Mouse (Mus musculus) heart, embryonic 14.5 days (tissue): ENCODE data around the gene Mrps5. TPM values are rescaled to one million over a fixed set of nuclear protein-coding genes. Genes with fewer than 3 reads are reported as not detected.
A peak's percentile ranks its signal among the peaks of the same experiment; 100 is the strongest.

Source experiments
- ATAC-seq: fragments of 200-750 bp; cut with Nextera tagmentation; 2 replicates; pipeline ENCODE4 v1.8.0; 2017; ENCODE audit warnings: low read depth, moderate TSS enrichment; ENCODE audit not compliant: insufficient number of reproducible peaks, insufficient read depth, low FRiP score
- H3K27ac ChIP-seq, 2 experiments: fragments of 200-500 bp in 1 of 2; fragments of 300-500 bp in 1 of 2; sonication (generic) in 1 of 2; replicated peaks in 1 of 2; 2 replicates each; pipeline ENCODE4 v1.5.1; 2012 to 2014; ENCODE audit warnings: low read depth in 2 of 2, low read length in 2 of 2, control low read depth in 1 of 2, mild to moderate bottlenecking in 1 of 2, mixed read lengths in 1 of 2; ENCODE audit not compliant: control insufficient read depth in 1 of 2, insufficient read depth in 1 of 2
- H3K27me3 ChIP-seq: fragments of 300-500 bp; sonication (generic); 2 replicates; pipeline ENCODE4 v1.6.1; 2014; ENCODE audit warnings: mild to moderate bottlenecking, low read length, control low read depth; ENCODE audit not compliant: control insufficient read depth, insufficient read depth
- H3K36me3 ChIP-seq: fragments of 300-500 bp; sonication (generic); 2 replicates; pipeline ENCODE4 v1.6.1; 2014; ENCODE audit warnings: mild to moderate bottlenecking, control low read depth, low read length, mixed read lengths; ENCODE audit not compliant: control insufficient read depth, insufficient read depth
- H3K4me1 ChIP-seq, 2 experiments: fragments of 200-500 bp in 1 of 2; fragments of 300-500 bp in 1 of 2; sonication (generic) in 1 of 2; 2 replicates each; pipeline ENCODE4 v1.6.1; 2012 to 2014; ENCODE audit warnings: low read length in 2 of 2, control low read depth in 1 of 2, mixed read lengths in 1 of 2; ENCODE audit not compliant: control insufficient read depth in 2 of 2, insufficient read depth in 2 of 2
- H3K4me2 ChIP-seq: fragments of 300-500 bp; sonication (generic); 2 replicates; pipeline ENCODE4 v1.6.1; 2014; ENCODE audit warnings: mild to moderate bottlenecking, low read length
- H3K4me3 ChIP-seq, 2 experiments: fragments of 200-500 bp in 1 of 2; fragments of 300-500 bp in 1 of 2; sonication (generic) in 1 of 2; 2 replicates each; pipeline ENCODE4 v1.5.1; 2012 to 2014; ENCODE audit warnings: low read length in 2 of 2, mild to moderate bottlenecking in 2 of 2, control low read depth in 1 of 2, low read depth in 1 of 2, moderate library complexity in 1 of 2; ENCODE audit not compliant: control insufficient read depth in 1 of 2, insufficient read depth in 1 of 2
- H3K9ac ChIP-seq: fragments of 300-500 bp; sonication (generic); 2 replicates; pipeline ENCODE4 v1.6.1; 2014; ENCODE audit warnings: mild to moderate bottlenecking, low read length
- H3K9me3 ChIP-seq: fragments of 300-500 bp; sonication (generic); 2 replicates; pipeline ENCODE4 v1.6.1; 2016; ENCODE audit warnings: low read length, control low read depth; ENCODE audit not compliant: control insufficient read depth
- WGBS: fragments of 180-500 bp; shearing (Covaris S2); extraction: QIAGEN DNeasy Blood & Tissue Kit; methylation state at CpG from one replicate; pipeline ENCODE4 v1.1.7; 2014; 5-methylcytosine and 5-hydroxymethylcytosine counted together
- polyA plus RNA-seq: library from polyadenylated mRNA; unstranded; fragments of >200 nt; fragmentation: Nextera tagmentation; extraction: Ambion mirVana; gene quantifications from 2 replicates; pipeline ENCODE4 v1.2.1, GENCODE M21; 2014

Mrps5 gene
- polyA plus RNA-seq, result 122 and 132 TPM in 2 replicates

- H3K4me2 ChIP-seq, result peak within 1 kb of the TSS; percentile 93
- peak within 1 kb of the TSS; percentile 93 for H3K9ac ChIP-seq
Measured at GRCm38 (mm10) chr2:127586694-127587513, at the start of gene Mrps5, which contains the start of gene Zfp661. Gene Mrps5, plus strand, starts transcription at chr2:127587222. Gene Zfp661, minus strand, starts transcription at chr2:127587094.

GRCm38 (mm10) chr2:127537548-127537947, 49.5 kb upstream of the Mrps5 start:
- Histone ChIP-seq H3K27me3 (peaks cover 58% of the 10 kb centered on the region), H3K9me3 (no peaks in the 10 kb centered on the region), H3K4me2 (no peak overlapping the region), H3K36me3 (no peaks in the 10 kb centered on the region), H3K9ac (no peak overlapping the region), H3K27ac (no peak overlapping the region), H3K4me1 (0 out of 4 replicates have a peak, but pooled peaks cover 0 to 3% of the 10 kb centered on the region in 2 experiments), H3K4me3 (no peak overlapping the region)
- no peak for ATAC-seq
- 51% methylated on average over 3 of the region's 3 CpGs for WGBS

More at GRCm38 (mm10) chr2:127586694-127587513, at the start of gene Mrps5, which contains the start of gene Zfp661:
- Histone ChIP-seq H3K27ac (peak within 1 kb of the TSS; percentile 84 to 90), H3K9me3 (no peaks in the 10 kb centered on the region), H3K4me3 (peak within 1 kb of the TSS; percentile 90 to 94), H3K36me3 (peaks cover 11% of the 10 kb centered on the region), H3K27me3 (no peaks in the 10 kb centered on the region), H3K4me1 (peaks cover 5 to 17% of the 10 kb centered on the region in 2 experiments; a peak in 3 of 4 replicates)
- whole genome bisulfite sequencing, result 6% methylated on average over 39 of the region's 39 CpGs
- ATAC-seq, result peak; percentile 76

- Histone ChIP-seq H3K9me3 (no peaks in the 10 kb centered on the region), H3K27ac (no peak overlapping the region), H3K4me1 (0 out of 4 replicates have a peak, but pooled peaks cover 0 to 3% of the 10 kb centered on the region in 2 experiments), H3K36me3 (no peaks in the 10 kb centered on the region), H3K9ac (no peak overlapping the region), H3K4me3 (no peak overlapping the region), H3K4me2 (no peak overlapping the region), H3K27me3 (peaks cover 74% of the 10 kb centered on the region)
- 24% methylated on average over 4 of the region's 4 CpGs for WGBS
- ATAC-seq, result no peak
Measured at GRCm38 (mm10) chr2:127539494-127539893, 47.5 kb upstream of the Mrps5 start.

- Histone ChIP-seq H3K4me2 (peak within 1 kb of the TSS; percentile 41), H3K4me3 (no peak within 1 kb of the TSS), H3K9ac (no peak within 1 kb of the TSS), H3K36me3 (no peaks in the 10 kb centered on the region), H3K4me1 (0 out of 4 replicates have a peak, but pooled peaks cover 0 to 3% of the 10 kb centered on the region in 2 experiments), H3K27ac (no peak within 1 kb of the TSS), H3K9me3 (no peaks in the 10 kb centered on the region), H3K27me3 (peaks cover 80% of the 10 kb centered on the region)
- WGBS, result 4% methylated on average over 29 of the region's 29 CpGs
- no peak for ATAC-seq
Measured at GRCm38 (mm10) chr2:127541185-127541584, 45.8 kb upstream of the Mrps5 start, which contains the start of gene Prom2. Gene Prom2, minus strand, starts transcription at chr2:127541467.

- Histone ChIP-seq H3K4me1 (0 out of 4 replicates have a peak, but pooled peaks cover 0 to 3% of the 10 kb centered on the region in 2 experiments), H3K27ac (no peak overlapping the region), H3K4me2 (no peak overlapping the region), H3K4me3 (no peak overlapping the region), H3K27me3 (peaks cover 80% of the 10 kb centered on the region), H3K36me3 (no peaks in the 10 kb centered on the region), H3K9me3 (no peaks in the 10 kb centered on the region), H3K9ac (no peak overlapping the region)
- ATAC-seq, result no peak
- 84% methylated on average over 2 of the region's 2 CpGs for WGBS
Measured at GRCm38 (mm10) chr2:127541697-127542096, 45.3 kb upstream of the Mrps5 start.

GRCm38 (mm10) chr2:127548342-127549074, 38.5 kb upstream of the Mrps5 start:
- no peak for ATAC-seq
- H3K9me3 ChIP-seq, result no peaks in the 10 kb centered on the region
- 63% methylated on average over 5 of the region's 5 CpGs for WGBS
- no peaks in the 10 kb centered on the region for H3K36me3 ChIP-seq
- no peak overlapping the region for H3K9ac ChIP-seq
- H3K4me2 ChIP-seq, result no peak overlapping the region
- peaks cover 20% of the 10 kb centered on the region for H3K27me3 ChIP-seq
- H3K4me1 ChIP-seq, result no peaks in the 10 kb centered on the region
- no peak overlapping the region for H3K4me3 ChIP-seq
- H3K27ac ChIP-seq, result no peak overlapping the region

- Histone ChIP-seq H3K27ac (no peak overlapping the region), H3K4me3 (no peak overlapping the region), H3K4me2 (no peak overlapping the region), H3K9ac (no peak overlapping the region), H3K9me3 (no peaks in the 10 kb centered on the region), H3K27me3 (peaks cover 11% of the 10 kb centered on the region; the same call in 1 of the 2 replicates), H3K36me3 (no peaks in the 10 kb centered on the region), H3K4me1 (no peaks in the 10 kb centered on the region)
- no peak for ATAC-seq
Measured at GRCm38 (mm10) chr2:127549711-127550110, 37.3 kb upstream of the Mrps5 start.
